Mouse (Mus musculus): ENCODE data around the gene Atp8a1.

DNA sequence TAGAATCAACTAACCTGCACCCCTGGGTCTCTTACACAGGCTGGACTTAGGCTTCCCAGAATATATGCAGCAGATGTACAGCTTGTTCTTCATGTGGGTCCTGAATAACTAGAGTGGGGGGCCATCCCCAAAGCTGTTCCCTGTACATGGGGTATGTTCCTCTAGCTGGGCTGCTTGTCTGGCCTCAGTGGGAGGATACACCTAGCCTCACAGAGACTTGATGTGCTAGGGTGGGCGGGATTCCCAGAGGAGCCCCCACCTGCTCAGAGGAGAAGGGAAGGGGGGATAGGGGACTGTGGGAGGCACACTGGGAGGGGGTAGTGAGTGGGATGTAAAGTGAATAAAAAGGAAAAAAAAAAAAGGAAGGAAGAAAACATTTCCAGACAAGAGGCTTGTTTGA, 147.8 kb downstream of the Atp8a1 start:
- TF ChIP-seq CTCF (IDR thresholded peaks at IDR 0.05) = no peak
- no peak for TF ChIP-seq EP300 (IDR thresholded peaks at IDR 0.05)

Measured in lung, postnatal 0 days (tissue).